In genomic region chr14:118688643-118689042, GRCm38 (mm10) we compare ENCODE assay signal across 13 mouse cellular contexts. TPM values are rescaled to one million over a fixed set of nuclear protein-coding genes. Genes with fewer than 3 reads are reported as not detected.
DNase-seq lines count a peak whose midpoint lies in the region; ATAC-seq lines count a peak whose summit lies in the region.
"Had no signal": no experiment of that assay in that cellular context is flagged by ENCODE, and none has a peak within 500 bp of the region (broad histone marks: within the 10 kb centered on the region; RNA-seq: fewer than 3 reads in every experiment).

No protein-coding gene starts in this region.

- H3K9ac ChIP-seq in lung, embryonic 16.5 days (ENCODE audit: low read length) = no peak overlapping the region
- no peak overlapping the region for H3K9ac ChIP-seq in kidney, embryonic 16.5 days (replicated peaks; ENCODE audit: low read length)
- H3K9ac ChIP-seq: heart, embryonic 12.5 days; hindbrain, embryonic 15.5 days had no signal

- no peak overlapping the region for H3K4me3 ChIP-seq in lung, embryonic 16.5 days (ENCODE audit: low read length)
- no peak overlapping the region for H3K4me3 ChIP-seq in kidney, embryonic 16.5 days (ENCODE audit: low read length)
- H3K4me3 ChIP-seq: heart, embryonic 12.5 days; hindbrain, embryonic 15.5 days had no signal

- peaks cover 12% of the 10 kb centered on the region for H3K4me1 ChIP-seq in lung, embryonic 16.5 days (replicated peaks; ENCODE audit: control insufficient read depth, insufficient read depth, low read length)
- peaks cover 33% of the 10 kb centered on the region for H3K4me1 ChIP-seq in kidney, embryonic 16.5 days (ENCODE audit: insufficient read depth, low read length)
- H3K4me1 ChIP-seq: heart, embryonic 12.5 days had no signal

- H3K9me3 ChIP-seq in lung, embryonic 16.5 days (ENCODE audit: control insufficient read depth, low read length) = no peaks in the 10 kb centered on the region
- no peaks in the 10 kb centered on the region for H3K9me3 ChIP-seq in kidney, embryonic 16.5 days (ENCODE audit: low read length)
- H3K9me3 ChIP-seq: G1E; heart, embryonic 12.5 days; hindbrain, embryonic 15.5 days had no signal

- no peak overlapping the region for H3K27ac ChIP-seq in lung, embryonic 16.5 days (ENCODE audit: low read length)
- H3K27ac ChIP-seq in kidney, embryonic 16.5 days (ENCODE audit: low read length) = peak overlapping the region; percentile 75
- H3K27ac ChIP-seq: hindbrain, embryonic 15.5 days had no signal

- H3K4me2 ChIP-seq in lung, embryonic 16.5 days (ENCODE audit: low read depth, low read length) = no peak overlapping the region
- H3K4me2 ChIP-seq in kidney, embryonic 16.5 days (replicated peaks; ENCODE audit: low read depth, low read length) = no peak overlapping the region
- H3K4me2 ChIP-seq: heart, embryonic 12.5 days; hindbrain, embryonic 15.5 days had no signal

- H3K36me3 ChIP-seq in lung, embryonic 16.5 days (ENCODE audit: control insufficient read depth, insufficient read depth, low read length) = no peaks in the 10 kb centered on the region
- H3K36me3 ChIP-seq in kidney, embryonic 16.5 days (ENCODE audit: insufficient read depth, low read length) = no peaks in the 10 kb centered on the region
- H3K36me3 ChIP-seq: heart, embryonic 12.5 days; hindbrain, embryonic 15.5 days had no signal

- DNase-seq in cerebellum, postnatal 10 days = peak; percentile 54 to 59
- no peak for DNase-seq in cerebellum, adult 11-12 months
- DNase-seq in lung, postnatal 14 days = no peak
- DNase-seq in lung, postnatal 4 days = peak; percentile 26 to 44
- DNase-seq in cerebellum, adult 18-20 months = no peak
- DNase-seq in yolk sac, embryonic 10.5 days (ENCODE audit: low spot score) = no peak
- DNase-seq: right cerebral cortex, postnatal 25 days had no signal

- no peaks in the 10 kb centered on the region for H3K27me3 ChIP-seq in lung, embryonic 16.5 days (ENCODE audit: control insufficient read depth, insufficient read depth, low read depth, low read length)
- H3K27me3 ChIP-seq in kidney, embryonic 16.5 days (ENCODE audit: insufficient read depth, low read length) = no peaks in the 10 kb centered on the region
- H3K27me3 ChIP-seq: heart, embryonic 12.5 days; hindbrain, embryonic 15.5 days had no signal

- peak; percentile 67; the same call in 1 of the 2 replicates for ATAC-seq in lung, embryonic 16.5 days (ENCODE audit: low read depth)
- ATAC-seq in kidney, embryonic 16.5 days (ENCODE audit: low FRiP score, low TSS enrichment) = no peak
- ATAC-seq: activated CD4-positive, CD25-positive, alpha-beta regulatory T cell, adult 4 months had no signal

- WGBS in lung, embryonic 16.5 days = 37% methylated on average over 5 of the region's 5 CpGs
- WGBS in kidney, embryonic 16.5 days = 68% methylated on average over 5 of the region's 5 CpGs

RNA-seq across cellular contexts. Expression of gene Abcc4, which starts 17.4 kb away (rescaled TPM):
- polyA plus RNA-seq in lung, embryonic 16.5 days (2015; fragmentation: Nextera tagmentation; extraction: Ambion mirVana) = 2.2 and 2.5 TPM in 2 replicates
- 7.4 and 7.9 TPM in 2 replicates for polyA plus RNA-seq in kidney, embryonic 16.5 days (2015; fragmentation: Nextera tagmentation; extraction: Ambion mirVana)

Comparison
In these comparisons a context has a peak if more than half of its experiments do, and no peak if none do; other contexts are left out.
1. DNase-seq: peak in cerebellum, postnatal 10 days (2 of 2) and lung, postnatal 4 days (2 of 2); none in cerebellum, adult 11-12 months (single experiment), lung, postnatal 14 days (single experiment), cerebellum, adult 18-20 months (0 of 2) and yolk sac, embryonic 10.5 days (single experiment).